Mouse (Mus musculus): ENCODE measurements at regions not wholly inside any gene's neighbourhood (a gene's known extent, or its start where the extent isn't known, plus 50 kb on each side); places are given as distances from the start of the nearest gene placed in this dataset.

GRCm38 (mm10) chr1:151050507-151050816 lies 57.2 kb upstream of the Hmcn1 start:
- no peak for TF ChIP-seq POLR2A (IDR thresholded peaks at IDR 0.05; ENCODE audit: control insufficient read depth, low read depth, low read length)
- TF ChIP-seq CTCF (IDR thresholded peaks at IDR 0.05; ENCODE audit: control insufficient read depth, insufficient read depth, insufficient replicate concordance, low read depth, low read length) = no peak
